Mouse (Mus musculus): ENCODE measurements at regions not wholly inside any gene's neighbourhood (a gene's known extent, or its start where the extent isn't known, plus 50 kb on each side); places are given as distances from the start of the nearest gene placed in this dataset.

DNA sequence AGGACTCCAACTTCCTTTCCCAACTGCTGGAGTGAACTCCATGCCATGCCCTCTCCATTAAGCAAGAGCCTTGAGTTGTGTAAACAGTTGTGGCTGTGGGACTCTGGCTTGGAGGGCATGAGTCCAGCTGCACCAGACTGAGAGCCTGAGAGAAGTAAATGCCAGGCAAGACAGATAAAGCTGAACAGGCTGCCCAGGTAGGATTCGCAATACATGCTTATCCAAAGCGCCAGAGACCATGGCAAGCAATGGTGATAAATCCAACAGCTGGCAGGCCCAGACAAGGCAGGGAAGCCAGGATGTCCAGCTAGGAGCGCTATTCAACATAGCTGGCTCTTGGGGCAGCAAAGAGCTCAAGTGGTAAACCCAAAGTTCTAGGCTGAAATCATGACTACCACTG, 163.1 kb upstream of the Kdm8 start:
- TF ChIP-seq NANOG (IDR thresholded peaks at IDR 0.05; ENCODE audit: borderline replicate concordance, low read length) (no peak), CTCF (conservative IDR thresholded peaks at IDR 0.05; ENCODE audit: low read length) (no peak), POU5F1 (IDR thresholded peaks at IDR 0.05; ENCODE audit: borderline replicate concordance, low read length) (no peak)

DNA sequence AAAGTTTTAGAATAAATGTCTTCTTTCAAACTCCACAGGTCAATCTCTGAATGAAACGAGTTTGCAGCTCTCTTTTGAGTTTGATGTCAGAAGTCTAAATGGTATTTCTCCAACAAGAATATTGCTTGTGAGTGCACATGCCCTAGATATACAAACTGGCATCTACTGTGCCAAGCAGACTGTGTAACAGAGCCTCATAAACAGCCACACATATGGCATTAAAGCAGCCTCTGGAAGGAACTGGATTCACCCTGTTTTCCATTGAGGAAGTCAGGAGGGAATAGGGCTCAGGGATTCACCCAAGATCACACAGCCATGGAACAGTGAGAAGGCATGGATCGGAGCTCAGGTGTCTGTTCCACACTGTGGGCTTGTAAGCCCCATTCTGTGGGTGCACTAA, 149.2 kb upstream of the Kdm8 start:
- TF ChIP-seq POU5F1 (IDR thresholded peaks at IDR 0.05; ENCODE audit: borderline replicate concordance, low read length), result no peak
- TF ChIP-seq CTCF (conservative IDR thresholded peaks at IDR 0.05; ENCODE audit: low read length), result no peak
- TF ChIP-seq NANOG (IDR thresholded peaks at IDR 0.05; ENCODE audit: borderline replicate concordance, low read length), result no peak
- Histone ChIP-seq H3K27me3 (ENCODE audit: insufficient read depth, low read length) (no peaks in the 10 kb centered on the region), H3K9me3 (ENCODE audit: low read length) (no peaks in the 10 kb centered on the region), H3K4me3 (replicated peaks; ENCODE audit: low read length) (no peak overlapping the region), H3K4me1 (replicated peaks; ENCODE audit: low read depth, low read length) (no peaks in the 10 kb centered on the region), H3K36me3 (ENCODE audit: insufficient read depth, low read length) (no peaks in the 10 kb centered on the region)

More for the DNA sequence above, 163.1 kb upstream of the Kdm8 start:
- H3K9me3 ChIP-seq (ENCODE audit: low read length), result peaks cover 12% of the 10 kb centered on the region
- no peaks in the 10 kb centered on the region for H3K36me3 ChIP-seq (ENCODE audit: insufficient read depth, low read length)
- H3K27me3 ChIP-seq (ENCODE audit: insufficient read depth, low read length), result 0 out of 2 replicates have a peak, but pooled peaks cover 4% of the 10 kb centered on the region
- no peaks in the 10 kb centered on the region for H3K4me1 ChIP-seq (replicated peaks; ENCODE audit: low read depth, low read length)
- no peak overlapping the region for H3K4me3 ChIP-seq (replicated peaks; ENCODE audit: low read length)

DNA sequence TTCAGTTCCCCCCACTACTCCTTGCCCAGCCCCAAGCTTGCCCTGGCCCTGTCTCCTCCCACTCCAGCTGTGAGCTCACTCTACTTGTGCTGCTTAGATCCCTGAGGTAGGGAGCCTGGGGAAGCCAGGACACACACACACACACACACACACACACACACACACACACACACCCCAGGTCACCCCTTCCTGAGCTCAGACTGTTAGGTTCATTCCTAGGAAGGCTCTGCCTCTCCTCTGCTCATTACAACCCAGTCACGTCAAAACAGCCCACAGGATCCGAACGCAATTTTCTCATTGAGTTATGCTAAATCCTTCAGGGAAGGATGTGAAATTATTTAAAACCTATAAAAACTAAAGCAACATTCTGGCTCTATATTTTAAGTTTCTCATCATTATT, 136.0 kb upstream of the Kdm8 start:
- H3K4me1 ChIP-seq (replicated peaks; ENCODE audit: low read depth, low read length), result no peaks in the 10 kb centered on the region
- H3K36me3 ChIP-seq (ENCODE audit: insufficient read depth, low read length), result no peaks in the 10 kb centered on the region
- TF ChIP-seq POU5F1 (IDR thresholded peaks at IDR 0.05; ENCODE audit: borderline replicate concordance, low read length) (no peak), NANOG (IDR thresholded peaks at IDR 0.05; ENCODE audit: borderline replicate concordance, low read length) (no peak), CTCF (conservative IDR thresholded peaks at IDR 0.05; ENCODE audit: low read length) (no peak)
- H3K27me3 ChIP-seq (ENCODE audit: insufficient read depth, low read length), result no peaks in the 10 kb centered on the region
- no peak overlapping the region for H3K4me3 ChIP-seq (replicated peaks; ENCODE audit: low read length)
- H3K9me3 ChIP-seq (ENCODE audit: low read length), result no peaks in the 10 kb centered on the region

DNA sequence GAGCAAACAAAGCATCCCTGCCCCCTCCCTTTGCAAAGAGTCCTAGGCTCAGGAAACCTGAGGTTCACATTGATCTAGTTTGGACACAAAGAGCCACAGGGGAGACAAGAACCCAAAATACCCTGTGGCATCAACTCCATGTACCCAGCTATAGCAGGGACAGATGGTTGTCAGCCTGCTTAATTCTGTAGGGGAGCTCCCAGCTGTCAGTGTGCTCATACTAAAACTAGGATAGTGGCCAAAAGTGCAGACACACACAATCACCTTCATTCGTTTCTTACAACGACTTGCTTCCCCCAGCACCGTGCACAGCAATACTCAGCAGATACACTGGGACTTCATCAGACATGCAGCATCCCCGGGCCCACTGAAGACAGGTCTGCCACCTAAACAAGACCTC, 133.5 kb upstream of the Kdm8 start:
- Histone ChIP-seq H3K4me1 (replicated peaks; ENCODE audit: low read depth, low read length) (no peaks in the 10 kb centered on the region), H3K9me3 (ENCODE audit: low read length) (no peaks in the 10 kb centered on the region), H3K27me3 (ENCODE audit: insufficient read depth, low read length) (no peaks in the 10 kb centered on the region), H3K36me3 (ENCODE audit: insufficient read depth, low read length) (no peaks in the 10 kb centered on the region), H3K4me3 (replicated peaks; ENCODE audit: low read length) (no peak overlapping the region)
- TF ChIP-seq POU5F1 (IDR thresholded peaks at IDR 0.05; ENCODE audit: borderline replicate concordance, low read length), result no peak
- no peak for TF ChIP-seq NANOG (IDR thresholded peaks at IDR 0.05; ENCODE audit: borderline replicate concordance, low read length)
- no peak for TF ChIP-seq CTCF (conservative IDR thresholded peaks at IDR 0.05; ENCODE audit: low read length)

DNA sequence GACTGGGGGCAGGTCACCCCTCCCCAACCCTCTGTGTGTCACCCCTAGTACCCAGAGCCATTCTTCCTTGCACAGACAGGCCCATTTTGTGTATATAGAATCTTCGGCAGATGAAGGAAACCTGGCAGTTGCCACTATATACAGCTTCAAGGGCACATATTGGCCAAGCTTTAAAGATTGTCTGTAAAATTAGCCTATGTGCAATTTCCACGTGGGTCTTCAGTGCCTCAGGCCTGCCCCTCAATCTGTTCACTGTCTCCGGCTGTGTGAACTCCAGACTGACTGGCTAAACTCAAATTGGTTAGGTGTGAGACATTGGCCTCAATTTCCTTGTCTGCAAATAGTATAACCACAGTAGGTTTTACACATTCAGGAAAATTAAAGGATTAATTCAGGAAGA, 130.9 kb upstream of the Kdm8 start:
- no peak for TF ChIP-seq CTCF (conservative IDR thresholded peaks at IDR 0.05; ENCODE audit: low read length)
- TF ChIP-seq NANOG (IDR thresholded peaks at IDR 0.05; ENCODE audit: borderline replicate concordance, low read length), result no peak
- no peak for TF ChIP-seq POU5F1 (IDR thresholded peaks at IDR 0.05; ENCODE audit: borderline replicate concordance, low read length)
- Histone ChIP-seq H3K9me3 (ENCODE audit: low read length) (no peaks in the 10 kb centered on the region), H3K36me3 (ENCODE audit: insufficient read depth, low read length) (no peaks in the 10 kb centered on the region), H3K27me3 (ENCODE audit: insufficient read depth, low read length) (no peaks in the 10 kb centered on the region), H3K4me3 (replicated peaks; ENCODE audit: low read length) (no peak overlapping the region), H3K4me1 (replicated peaks; ENCODE audit: low read depth, low read length) (no peaks in the 10 kb centered on the region)

DNA sequence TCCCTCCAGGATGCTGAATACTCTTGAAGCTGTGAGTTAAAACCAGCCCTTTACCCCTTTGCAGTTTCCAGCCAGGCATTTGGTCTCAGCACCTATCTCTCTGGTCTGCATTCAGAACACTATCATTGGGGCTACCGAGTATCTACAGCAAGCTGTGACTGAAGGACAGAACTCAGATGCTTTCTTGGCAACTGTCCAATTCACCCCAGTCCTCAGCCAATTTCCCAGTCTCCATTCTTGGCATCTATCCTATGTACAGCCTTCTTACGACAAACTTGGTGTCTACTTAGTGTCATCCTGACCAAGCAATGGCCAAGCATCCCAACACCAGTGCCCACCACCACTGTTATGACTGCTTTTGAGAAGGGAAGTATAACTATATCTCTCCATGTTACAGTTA, 109.7 kb upstream of the Kdm8 start:
- no peaks in the 10 kb centered on the region for H3K36me3 ChIP-seq (ENCODE audit: insufficient read depth, low read length)
- no peak overlapping the region for H3K4me3 ChIP-seq (replicated peaks; ENCODE audit: low read length)
- no peak for TF ChIP-seq NANOG (IDR thresholded peaks at IDR 0.05; ENCODE audit: borderline replicate concordance, low read length)
- H3K27me3 ChIP-seq (ENCODE audit: insufficient read depth, low read length), result 0 out of 2 replicates have a peak, but pooled peaks cover 4% of the 10 kb centered on the region
- no peaks in the 10 kb centered on the region; the same call in 1 of the 2 replicates for H3K9me3 ChIP-seq (ENCODE audit: low read length)
- H3K4me1 ChIP-seq (replicated peaks; ENCODE audit: low read depth, low read length), result no peaks in the 10 kb centered on the region

DNA sequence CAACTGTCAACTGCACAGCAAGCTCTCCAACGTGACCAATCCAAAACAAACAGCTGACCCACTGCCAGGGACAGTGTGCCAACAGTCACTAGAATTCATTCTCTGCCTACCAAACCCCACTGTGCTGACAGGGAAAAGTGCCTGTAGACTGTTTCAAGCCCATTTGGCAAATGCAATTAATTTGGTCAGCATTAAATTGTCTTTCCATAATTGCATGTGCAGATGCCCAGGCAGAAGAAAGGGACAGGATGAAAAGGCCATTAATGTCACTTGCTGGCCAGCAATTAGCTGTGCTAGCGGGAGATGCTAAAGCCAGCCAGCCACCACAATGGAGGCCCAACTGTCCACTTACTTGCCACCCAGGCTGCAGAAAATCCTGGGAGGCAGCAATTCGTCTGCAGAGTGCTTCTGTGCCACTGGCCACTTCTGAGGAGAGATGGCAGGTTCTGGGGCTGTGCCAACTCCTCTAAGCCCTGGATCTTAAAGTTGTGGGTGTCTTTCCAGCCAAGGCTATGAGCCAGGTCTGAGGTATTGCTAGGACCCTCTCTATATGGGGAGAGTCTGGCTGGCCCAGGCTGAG, 108.8 kb upstream of the Kdm8 start:
- Histone ChIP-seq H3K4me1 (replicated peaks; ENCODE audit: low read depth, low read length) (no peaks in the 10 kb centered on the region), H3K27me3 (ENCODE audit: insufficient read depth, low read length) (0 out of 2 replicates have a peak, but pooled peaks cover 4% of the 10 kb centered on the region), H3K4me3 (replicated peaks; ENCODE audit: low read length) (no peak overlapping the region), H3K36me3 (ENCODE audit: insufficient read depth, low read length) (no peaks in the 10 kb centered on the region), H3K9me3 (ENCODE audit: low read length) (no peaks in the 10 kb centered on the region)
- TF ChIP-seq CTCF (conservative IDR thresholded peaks at IDR 0.05; ENCODE audit: low read length) (no peak), NANOG (IDR thresholded peaks at IDR 0.05; ENCODE audit: borderline replicate concordance, low read length) (no peak), POU5F1 (IDR thresholded peaks at IDR 0.05; ENCODE audit: borderline replicate concordance, low read length) (no peak)

DNA sequence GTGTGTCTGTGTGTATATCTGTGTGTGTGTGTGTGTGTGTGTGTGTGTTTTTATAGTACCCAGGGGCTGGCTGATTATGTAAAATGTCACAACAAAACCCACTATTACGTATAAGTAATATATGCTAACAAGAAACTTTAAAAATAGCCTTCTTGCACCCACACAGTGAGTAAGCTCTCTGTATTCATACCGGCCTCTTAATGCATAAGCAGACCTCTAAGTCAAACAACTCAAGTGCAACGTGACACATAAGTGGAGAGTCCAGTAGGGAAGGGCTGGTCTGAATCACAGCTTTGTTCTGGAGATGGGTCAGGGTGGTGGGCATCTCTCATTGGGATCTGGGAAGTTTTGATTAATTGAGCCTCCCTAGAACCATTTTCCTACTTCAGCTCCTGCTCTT, 107.7 kb upstream of the Kdm8 start:
- no peak overlapping the region for H3K4me3 ChIP-seq (replicated peaks; ENCODE audit: low read length)
- no peaks in the 10 kb centered on the region for H3K27me3 ChIP-seq (ENCODE audit: insufficient read depth, low read length)
- no peaks in the 10 kb centered on the region for H3K36me3 ChIP-seq (ENCODE audit: insufficient read depth, low read length)
- no peaks in the 10 kb centered on the region for H3K4me1 ChIP-seq (replicated peaks; ENCODE audit: low read depth, low read length)
- TF ChIP-seq CTCF (conservative IDR thresholded peaks at IDR 0.05; ENCODE audit: low read length) (no peak), NANOG (IDR thresholded peaks at IDR 0.05; ENCODE audit: borderline replicate concordance, low read length) (no peak), POU5F1 (IDR thresholded peaks at IDR 0.05; ENCODE audit: borderline replicate concordance, low read length) (no peak)
- no peaks in the 10 kb centered on the region for H3K9me3 ChIP-seq (ENCODE audit: low read length)

DNA sequence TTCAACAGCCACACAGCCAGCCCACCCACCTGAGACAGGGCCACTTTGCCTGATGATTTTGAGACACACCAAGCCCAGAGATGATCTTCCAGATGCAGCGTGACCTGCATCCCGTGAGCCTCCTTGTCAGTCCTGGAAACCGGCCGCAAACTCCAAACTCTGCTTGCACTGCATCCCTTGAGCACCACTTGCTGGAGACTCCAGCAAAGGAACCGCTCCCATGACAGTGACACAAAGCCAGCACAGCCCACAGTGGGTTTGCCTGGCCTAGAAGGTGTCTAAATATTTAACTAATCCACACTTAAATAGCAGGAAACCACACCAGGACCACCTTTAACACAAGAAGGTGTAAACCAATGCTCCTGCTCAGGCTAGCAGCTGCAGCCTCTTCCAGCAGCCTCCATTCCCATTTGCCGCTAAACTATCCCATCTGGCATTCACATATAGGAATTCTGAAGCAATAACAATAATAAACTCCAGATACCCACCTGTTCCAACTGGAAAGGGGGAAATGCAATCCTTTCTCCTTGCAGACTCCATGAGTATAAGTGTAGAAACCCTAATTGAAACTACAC, 106.2 kb upstream of the Kdm8 start:
- Histone ChIP-seq H3K4me1 (replicated peaks; ENCODE audit: low read depth, low read length) (no peaks in the 10 kb centered on the region), H3K9me3 (ENCODE audit: low read length) (no peaks in the 10 kb centered on the region), H3K36me3 (ENCODE audit: insufficient read depth, low read length) (no peaks in the 10 kb centered on the region), H3K4me3 (replicated peaks; ENCODE audit: low read length) (no peak overlapping the region), H3K27me3 (ENCODE audit: insufficient read depth, low read length) (no peaks in the 10 kb centered on the region)
- TF ChIP-seq CTCF (conservative IDR thresholded peaks at IDR 0.05; ENCODE audit: low read length) (no peak), POU5F1 (IDR thresholded peaks at IDR 0.05; ENCODE audit: borderline replicate concordance, low read length) (no peak), NANOG (IDR thresholded peaks at IDR 0.05; ENCODE audit: borderline replicate concordance, low read length) (no peak)
